Mouse (Mus musculus) liver, embryonic 12.5 days (tissue): ENCODE measurements around the gene Olfr492. TPM values are rescaled to one million over a fixed set of nuclear protein-coding genes. Genes with fewer than 3 reads are reported as not detected.

Experiments used
- ATAC-seq: fragments of 200-750 bp; cut with Nextera tagmentation; 2 replicates; pipeline ENCODE4 v1.8.0; 2017; ENCODE audit warnings: moderate number of reproducible peaks, mild to moderate bottlenecking, moderate library complexity
- H3K27ac ChIP-seq: fragments of 300-500 bp; sonication (generic); 2 replicates; pipeline ENCODE4 v1.5.1; 2016; ENCODE audit warnings: mild to moderate bottlenecking
- H3K27me3 ChIP-seq: fragments of 300-500 bp; sonication (generic); replicated peaks from 2 replicates; pipeline ENCODE4 v1.6.1; 2016; ENCODE audit warnings: mild to moderate bottlenecking, moderate library complexity
- H3K36me3 ChIP-seq: fragments of 300-500 bp; sonication (generic); 2 replicates; pipeline ENCODE4 v1.6.1; 2016; ENCODE audit warnings: mild to moderate bottlenecking, moderate library complexity
- H3K4me1 ChIP-seq: fragments of 300-500 bp; sonication (generic); 2 replicates; pipeline ENCODE4 v1.6.1; 2016
- H3K4me2 ChIP-seq: fragments of 300-500 bp; sonication (generic); 2 replicates; pipeline ENCODE4 v1.6.1; 2016; ENCODE audit warnings: mild to moderate bottlenecking, moderate library complexity
- H3K4me3 ChIP-seq: fragments of 300-500 bp; sonication (generic); 2 replicates; pipeline ENCODE4 v1.5.1; 2016; ENCODE audit warnings: mild to moderate bottlenecking, moderate library complexity
- H3K9ac ChIP-seq: fragments of 300-500 bp; sonication (generic); 2 replicates; pipeline ENCODE4 v1.6.1; 2016; ENCODE audit warnings: mild to moderate bottlenecking, moderate library complexity
- H3K9me3 ChIP-seq: fragments of 300-500 bp; sonication (generic); replicated peaks from 2 replicates; pipeline ENCODE4 v1.6.1; 2016; ENCODE audit warnings: mild to moderate bottlenecking, moderate library complexity
- WGBS: fragments of 180-500 bp; shearing (Covaris S2); methylation state at CpG from one replicate; pipeline ENCODE4 v1.1.7; 2016; ENCODE audit not compliant: insufficient replicate concordance; 5-methylcytosine and 5-hydroxymethylcytosine counted together
- polyA plus RNA-seq: library from polyadenylated mRNA; unstranded; fragments of >200 nt; fragmentation: Nextera tagmentation; extraction: Ambion mirVana; gene quantifications from 2 replicates; pipeline ENCODE4 v1.2.1, GENCODE M21; 2016

Gene Olfr492
- polyA plus RNA-seq: not detected in 2 replicates

- no peak within 1 kb of the TSS for H3K9ac ChIP-seq
- H3K36me3 ChIP-seq: no peaks in the 10 kb centered on the region
- no peaks in the 10 kb centered on the region for H3K27me3 ChIP-seq
- no peak for ATAC-seq
- no peak within 1 kb of the TSS for H3K4me3 ChIP-seq
- H3K9me3 ChIP-seq: no peaks in the 10 kb centered on the region
- H3K4me1 ChIP-seq: no peaks in the 10 kb centered on the region
- H3K27ac ChIP-seq: no peak within 1 kb of the TSS
- WGBS: 51% methylated on average over 2 of the region's 2 CpGs
- no peak within 1 kb of the TSS for H3K4me2 ChIP-seq
Measured at GRCm38 (mm10) chr7:108323574-108323973, at the start of gene Olfr492. Olfr492 (minus strand) TSS chr7:108323674.

GRCm38 (mm10) chr7:108365035-108365434 is 41.6 kb upstream of the Olfr492 start, which contains the start of gene Olfr494:
Olfr494 (plus strand) TSS chr7:108365335.
- no peak for ATAC-seq
- Histone ChIP-seq H3K9ac (no peak within 1 kb of the TSS), H3K4me3 (no peak within 1 kb of the TSS), H3K4me2 (no peak within 1 kb of the TSS), H3K27me3 (no peaks in the 10 kb centered on the region), H3K27ac (no peak within 1 kb of the TSS), H3K9me3 (no peaks in the 10 kb centered on the region), H3K4me1 (no peaks in the 10 kb centered on the region), H3K36me3 (no peaks in the 10 kb centered on the region)
- WGBS: 58% methylated on average over 3 of the region's 3 CpGs

GRCm38 (mm10) chr7:108346879-108347278 is 23.4 kb upstream of the Olfr492 start, which contains the start of gene Olfr493:
Olfr493 (minus strand) TSS chr7:108346979.
- no peak within 1 kb of the TSS for H3K9ac ChIP-seq
- no peaks in the 10 kb centered on the region for H3K36me3 ChIP-seq
- no peak within 1 kb of the TSS for H3K27ac ChIP-seq
- H3K4me3 ChIP-seq: no peak within 1 kb of the TSS
- H3K4me1 ChIP-seq: no peaks in the 10 kb centered on the region
- H3K9me3 ChIP-seq: no peaks in the 10 kb centered on the region
- WGBS: 30% methylated on average over 1 of the region's 1 CpGs
- no peak within 1 kb of the TSS for H3K4me2 ChIP-seq
- ATAC-seq: no peak
- H3K27me3 ChIP-seq: no peaks in the 10 kb centered on the region

GRCm38 (mm10) chr7:108313151-108313550 is 10.3 kb downstream of the Olfr492 start, which contains the start of gene Olfr491:
Olfr491 (plus strand) TSS chr7:108313451.
- no peak for ATAC-seq
- Histone ChIP-seq H3K4me1 (no peaks in the 10 kb centered on the region), H3K9me3 (no peaks in the 10 kb centered on the region), H3K4me3 (no peak within 1 kb of the TSS), H3K27ac (no peak within 1 kb of the TSS), H3K27me3 (no peaks in the 10 kb centered on the region), H3K9ac (no peak within 1 kb of the TSS), H3K36me3 (no peaks in the 10 kb centered on the region), H3K4me2 (no peak within 1 kb of the TSS)
- 38% methylated on average over 1 of the region's 1 CpGs for WGBS

- Histone ChIP-seq H3K36me3 (no peaks in the 10 kb centered on the region), H3K4me3 (no peak within 1 kb of the TSS), H3K4me1 (no peaks in the 10 kb centered on the region), H3K27me3 (no peaks in the 10 kb centered on the region), H3K9me3 (no peaks in the 10 kb centered on the region), H3K4me2 (no peak within 1 kb of the TSS), H3K9ac (no peak within 1 kb of the TSS), H3K27ac (no peak within 1 kb of the TSS)
- ATAC-seq: no peak
Measured at GRCm38 (mm10) chr7:108288834-108289233, 34.6 kb downstream of the Olfr492 start, which contains the start of gene Olfr490. Olfr490 (minus strand) TSS chr7:108288934.

Other genes with a start within 250 kb of the Olfr492 start
- not detected in 2 replicates for gene Olfr481, start 243.8 kb downstream of the Olfr492 start, polyA plus RNA-seq
- gene Olfr482, start 226.1 kb downstream of the Olfr492 start, polyA plus RNA-seq: 0.06 and 0.07 TPM in 2 replicates
- gene Olfr483, start 222.8 kb downstream of the Olfr492 start, polyA plus RNA-seq: not detected in 2 replicates
- gene Olfr484, start 196.2 kb downstream of the Olfr492 start, polyA plus RNA-seq: not detected in 2 replicates
- gene Olfr485, start 163.8 kb downstream of the Olfr492 start, polyA plus RNA-seq: not detected in 2 replicates
- not detected in 2 replicates for gene Olfr486, start 150.9 kb downstream of the Olfr492 start, polyA plus RNA-seq
- gene Olfr487, start 109.0 kb downstream of the Olfr492 start, polyA plus RNA-seq: not detected in 2 replicates
- not detected in 2 replicates for gene Olfr488, start 65.3 kb downstream of the Olfr492 start, polyA plus RNA-seq
- not detected in 2 replicates for gene Olfr490, start 34.7 kb downstream of the Olfr492 start, polyA plus RNA-seq
- gene Olfr491, start 10.2 kb downstream of the Olfr492 start, polyA plus RNA-seq: not detected in 2 replicates
- not detected in 2 replicates for gene Olfr493, start 23.3 kb upstream of the Olfr492 start, polyA plus RNA-seq
- gene Olfr494, start 41.7 kb upstream of the Olfr492 start, polyA plus RNA-seq: not detected in 2 replicates
- gene Olfr495, start 69.5 kb upstream of the Olfr492 start, polyA plus RNA-seq: not detected in 2 replicates
- not detected in 2 replicates for gene Olfr497, start 96.7 kb upstream of the Olfr492 start, polyA plus RNA-seq
- not detected in 2 replicates for gene Olfr498, start 141.7 kb upstream of the Olfr492 start, polyA plus RNA-seq
- gene Olfr502, start 201.4 kb upstream of the Olfr492 start, polyA plus RNA-seq: not detected in 2 replicates
- not detected in 2 replicates for gene Olfr503, start 220.9 kb upstream of the Olfr492 start, polyA plus RNA-seq
- not detected in 2 replicates for gene Olfr504, start 242.1 kb upstream of the Olfr492 start, polyA plus RNA-seq